Mouse (Mus musculus) G1E (cell line): ENCODE measurements around the gene Mpeg1.

Experiments
- CTCF ChIP-seq: IDR thresholded peaks from 2 replicates; pipeline ENCODE4 v1.5.1; 2012; ENCODE audit warnings: low read depth, low read length, inconsistent platforms, mixed read lengths
- GATA1 ChIP-seq: IDR thresholded peaks from 2 replicates; pipeline ENCODE4 v1.6.1; 2012; ENCODE audit warnings: borderline replicate concordance, low read length, inconsistent platforms, mixed read lengths
- GATA2 ChIP-seq: IDR thresholded peaks from 2 replicates; pipeline ENCODE4 v1.6.1; 2012; ENCODE audit warnings: low read depth, low read length, inconsistent platforms, borderline replicate concordance
- POLR2AphosphoS5 ChIP-seq: IDR thresholded peaks from 2 replicates; pipeline ENCODE4 v1.6.1; 2012; ENCODE audit warnings: low read depth, low read length, inconsistent platforms; ENCODE audit not compliant: insufficient replicate concordance
- TAL1 ChIP-seq: conservative IDR thresholded peaks from 2 replicates; pipeline ENCODE4 v1.6.1; 2012; ENCODE audit warnings: low read depth, low read length, inconsistent platforms, mixed read lengths

- no peak for TF ChIP-seq CTCF
- no peak for TF ChIP-seq GATA1
- no peak for TF ChIP-seq GATA2
- no peak for TF ChIP-seq POLR2AphosphoS5
- no peak for TF ChIP-seq TAL1
Measured at GRCm38 (mm10) chr19:12489675-12490570, 29.3 kb downstream of the Mpeg1 start.
